Mouse (Mus musculus) heart, embryonic 16.5 days (tissue): ENCODE results near the gene Aktip. TPM values are rescaled to one million over a fixed set of nuclear protein-coding genes. Genes with fewer than 3 reads are reported as not detected.

Experiments used
- ATAC-seq: fragments of 200-750 bp; cut with Nextera tagmentation; replicated peaks from 2 replicates; pipeline ENCODE4 v1.8.0; 2017; ENCODE audit warnings: moderate number of reproducible peaks; ENCODE audit not compliant: insufficient read depth, low FRiP score; ENCODE audit errors: extremely low read depth
- H3K27ac ChIP-seq: fragments of 300-500 bp; sonication (generic); 2 replicates; pipeline ENCODE4 v1.5.1; 2014; ENCODE audit warnings: mild to moderate bottlenecking, low read length, control low read depth, moderate library complexity
- H3K27me3 ChIP-seq: fragments of 300-500 bp; sonication (generic); 2 replicates; pipeline ENCODE4 v1.6.1; 2014; ENCODE audit warnings: low read length, mixed read lengths; ENCODE audit not compliant: control insufficient read depth, insufficient read depth
- H3K36me3 ChIP-seq: fragments of 300-500 bp; sonication (generic); 2 replicates; pipeline ENCODE4 v1.6.1; 2014; ENCODE audit not compliant: control insufficient read depth, insufficient read depth
- H3K4me1 ChIP-seq: fragments of 300-500 bp; sonication (generic); 2 replicates; pipeline ENCODE4 v1.6.1; 2014; ENCODE audit warnings: low read length, mixed read lengths; ENCODE audit not compliant: control insufficient read depth, insufficient read depth
- H3K4me2 ChIP-seq: fragments of 300-500 bp; sonication (generic); 2 replicates; pipeline ENCODE4 v1.6.1; 2014; ENCODE audit warnings: low read depth, mild to moderate bottlenecking, control low read depth, low read length
- H3K4me3 ChIP-seq: fragments of 300-500 bp; sonication (generic); 2 replicates; pipeline ENCODE4 v1.5.1; 2014; ENCODE audit warnings: mild to moderate bottlenecking, control low read depth, low read length
- H3K9ac ChIP-seq: fragments of 300-500 bp; sonication (generic); 2 replicates; pipeline ENCODE4 v1.6.1; 2014; ENCODE audit warnings: low read length, control low read depth
- H3K9me3 ChIP-seq: fragments of 300-500 bp; sonication (generic); replicated peaks from 2 replicates; pipeline ENCODE4 v1.6.1; 2016; ENCODE audit warnings: low read length; ENCODE audit not compliant: control insufficient read depth
- WGBS: fragments of 180-500 bp; shearing (Covaris S2); extraction: QIAGEN DNeasy Blood & Tissue Kit; methylation state at CpG from one replicate; pipeline ENCODE4 v1.1.7; 2014; 5-methylcytosine and 5-hydroxymethylcytosine counted together
- polyA plus RNA-seq: library from polyadenylated mRNA; unstranded; fragments of >200 nt; fragmentation: Nextera tagmentation; extraction: Ambion mirVana; gene quantifications from 2 replicates; pipeline ENCODE4 v1.2.1, GENCODE M21; 2015

Aktip gene
- polyA plus RNA-seq, 1 experiment from 2014 or later: 52.3 TPM

GRCm38 (mm10) chr8:91069834-91070233, 129.9 kb downstream of the Aktip start, which contains the start of gene Rbl2:
TSS of gene Rbl2 (plus strand) at chr8:91070057.
- peak within 1 kb of the TSS; percentile 63 for H3K4me2 ChIP-seq
- H3K4me3 ChIP-seq: peak within 1 kb of the TSS; percentile 96
- H3K9me3 ChIP-seq: no peaks in the 10 kb centered on the region
- peak within 1 kb of the TSS; percentile 91 for H3K27ac ChIP-seq
- peak; percentile 93 for ATAC-seq
- 0% methylated on average over 25 of the region's 25 CpGs for WGBS
- H3K36me3 ChIP-seq: no peaks in the 10 kb centered on the region
- peaks cover 10% of the 10 kb centered on the region for H3K4me1 ChIP-seq
- no peaks in the 10 kb centered on the region for H3K27me3 ChIP-seq
- peak within 1 kb of the TSS; percentile 94 for H3K9ac ChIP-seq

GRCm38 (mm10) chr8:91069407-91069806, 130.4 kb downstream of the Aktip start:
- Histone ChIP-seq H3K9ac (peak overlapping the region; percentile 47), H3K9me3 (no peaks in the 10 kb centered on the region), H3K4me2 (peak overlapping the region; percentile 63), H3K27ac (no peak overlapping the region), H3K4me1 (peaks cover 10% of the 10 kb centered on the region), H3K4me3 (peak overlapping the region; percentile 96), H3K36me3 (no peaks in the 10 kb centered on the region), H3K27me3 (no peaks in the 10 kb centered on the region)
- 6% methylated on average over 10 of the region's 10 CpGs for WGBS
- 0 out of 2 replicates have a peak, but pooled peaks have one; percentile 1 for ATAC-seq

GRCm38 (mm10) chr8:91065179-91065578, 134.6 kb downstream of the Aktip start:
- H3K36me3 ChIP-seq: no peaks in the 10 kb centered on the region
- peaks cover 4% of the 10 kb centered on the region for H3K4me1 ChIP-seq
- 61% methylated on average over 4 of the region's 4 CpGs for WGBS
- H3K9me3 ChIP-seq: no peaks in the 10 kb centered on the region
- H3K4me2 ChIP-seq: no peak overlapping the region
- no peak overlapping the region for H3K4me3 ChIP-seq
- no peak for ATAC-seq
- no peaks in the 10 kb centered on the region for H3K27me3 ChIP-seq
- no peak overlapping the region for H3K9ac ChIP-seq
- no peak overlapping the region for H3K27ac ChIP-seq

Other genes starting within 250 kb of the Aktip start
- 20.7 and 20.9 TPM in 2 replicates for gene Rbl2, start 129.9 kb downstream of the Aktip start, polyA plus RNA-seq
- 6.0 and 7.5 TPM in 2 replicates for gene Rpgrip1l, start 113.3 kb upstream of the Aktip start, polyA plus RNA-seq
- 69.3 and 72.1 TPM in 2 replicates for gene Fto, start 113.5 kb upstream of the Aktip start, polyA plus RNA-seq